ENCODE assay signal across 17 mouse cellular contexts in the genomic region with DNA sequence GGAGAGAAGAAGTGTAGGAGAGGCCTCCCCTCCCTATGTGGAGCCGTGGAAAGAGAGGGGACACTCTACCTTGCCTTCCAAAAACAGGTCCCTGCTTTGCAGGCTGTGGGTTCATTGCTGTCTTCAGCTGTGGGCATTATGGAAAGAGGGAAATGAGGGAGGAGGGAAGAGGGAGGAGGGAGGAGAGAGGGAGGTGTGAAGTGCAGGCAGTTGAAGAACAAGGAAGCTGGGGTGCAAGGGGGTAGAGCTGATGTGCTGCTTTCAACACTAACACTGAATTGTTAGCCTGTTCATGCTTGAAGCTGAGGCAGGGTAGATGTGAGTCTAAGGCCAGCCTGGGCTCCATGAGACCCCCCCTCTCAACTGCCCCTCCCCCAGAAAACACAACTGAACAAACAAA. TPM values are rescaled to one million over a fixed set of nuclear protein-coding genes. Genes with fewer than 3 reads are reported as not detected.
DNase-seq lines count a peak whose midpoint lies in the region; ATAC-seq lines count a peak whose summit lies in the region.
"Had no signal": no experiment of that assay in that cellular context is flagged by ENCODE, and none has a peak within 500 bp of the region (broad histone marks: within the 10 kb centered on the region; RNA-seq: fewer than 3 reads in every experiment).

No protein-coding gene starts in this region.

- ATAC-seq in forebrain, embryonic 11.5 days (replicated peaks; ENCODE audit: low FRiP score) = peak; percentile 23; the same call in 1 of the 2 replicates
- no peak for ATAC-seq in hindbrain, embryonic 13.5 days (ENCODE audit: low FRiP score)
- ATAC-seq in midbrain, embryonic 15.5 days (replicated peaks) = no peak; the same call in 1 of the 2 replicates

- H3K4me1 ChIP-seq in forebrain, embryonic 11.5 days (replicated peaks; ENCODE audit: control insufficient read depth, insufficient read depth, low read length) = peaks cover 8% of the 10 kb centered on the region
- peaks cover 46% of the 10 kb centered on the region for H3K4me1 ChIP-seq in hindbrain, embryonic 13.5 days (replicated peaks)
- H3K4me1 ChIP-seq in midbrain, embryonic 15.5 days = peaks cover 35% of the 10 kb centered on the region

- H3K27ac ChIP-seq in forebrain, embryonic 11.5 days (ENCODE audit: low read depth, low read length) = peak overlapping the region; percentile 82
- H3K27ac ChIP-seq in hindbrain, embryonic 13.5 days = peak overlapping the region; percentile 98
- peak overlapping the region; percentile 98 for H3K27ac ChIP-seq in midbrain, embryonic 15.5 days
- H3K27ac ChIP-seq: heart, embryonic 15.5 days; kidney, postnatal 0 days; lung, embryonic 15.5 days had no signal

- no peaks in the 10 kb centered on the region for H3K36me3 ChIP-seq in forebrain, embryonic 11.5 days (ENCODE audit: control insufficient read depth, insufficient read depth, low read length)
- H3K36me3 ChIP-seq in hindbrain, embryonic 13.5 days = no peaks in the 10 kb centered on the region
- no peaks in the 10 kb centered on the region for H3K36me3 ChIP-seq in midbrain, embryonic 15.5 days (replicated peaks)
- H3K36me3 ChIP-seq: heart, embryonic 15.5 days; lung, embryonic 15.5 days had no signal

- H3K4me3 ChIP-seq in forebrain, embryonic 11.5 days (ENCODE audit: low read depth, low read length) = no peak overlapping the region
- no peak overlapping the region for H3K4me3 ChIP-seq in hindbrain, embryonic 13.5 days
- no peak overlapping the region for H3K4me3 ChIP-seq in midbrain, embryonic 15.5 days
- H3K4me3 ChIP-seq: heart, embryonic 15.5 days; lung, embryonic 15.5 days; myocyte had no signal

- no peaks in the 10 kb centered on the region for H3K27me3 ChIP-seq in forebrain, embryonic 11.5 days (ENCODE audit: control insufficient read depth, insufficient read depth, low read length)
- no peaks in the 10 kb centered on the region for H3K27me3 ChIP-seq in hindbrain, embryonic 13.5 days
- no peaks in the 10 kb centered on the region for H3K27me3 ChIP-seq in midbrain, embryonic 15.5 days (replicated peaks)
- H3K27me3 ChIP-seq: CH12.LX; heart, embryonic 15.5 days; lung, embryonic 15.5 days had no signal

- 67% methylated on average over 1 of the region's 1 CpGs for WGBS in forebrain, embryonic 11.5 days
- 100% methylated on average over 1 of the region's 1 CpGs for WGBS in hindbrain, embryonic 13.5 days
- WGBS in midbrain, embryonic 15.5 days = 80% methylated on average over 1 of the region's 1 CpGs

- no peak overlapping the region; the same call in 1 of the 2 replicates for H3K9ac ChIP-seq in forebrain, embryonic 11.5 days (ENCODE audit: low read length)
- H3K9ac ChIP-seq in hindbrain, embryonic 13.5 days = no peak overlapping the region
- no peak overlapping the region for H3K9ac ChIP-seq in midbrain, embryonic 15.5 days
- H3K9ac ChIP-seq: heart, embryonic 15.5 days; lung, embryonic 15.5 days had no signal

- no peaks in the 10 kb centered on the region for H3K9me3 ChIP-seq in forebrain, embryonic 11.5 days (ENCODE audit: control insufficient read depth, low read length)
- H3K9me3 ChIP-seq in hindbrain, embryonic 13.5 days = no peaks in the 10 kb centered on the region
- no peaks in the 10 kb centered on the region for H3K9me3 ChIP-seq in midbrain, embryonic 15.5 days
- H3K9me3 ChIP-seq: heart, embryonic 15.5 days; lung, embryonic 15.5 days had no signal

- peak; percentile 64 for DNase-seq in brain, adult 2 months (ENCODE audit: low read depth, low spot score)
- DNase-seq in forebrain, embryonic 11.5 days (ENCODE audit: low spot score) = no peak
- DNase-seq in cerebellum, adult 8-10 months = no peak
- no peak for DNase-seq in layer of hippocampus, adult 9-10 months (ENCODE audit: low spot score)
- DNase-seq in adrenal gland, adult 18-20 months (ENCODE audit: low spot score in 2 of 2) = no peak
- DNase-seq: adrenal gland, adult 8-10 months; embryo, embryonic 11 days; gastrocnemius, postnatal 14 days; liver; right cerebral cortex, adult 18-20 months had no signal

- no peak overlapping the region for H3K4me2 ChIP-seq in forebrain, embryonic 11.5 days (ENCODE audit: low read depth, low read length, severe bottlenecking)
- H3K4me2 ChIP-seq in hindbrain, embryonic 13.5 days = peak overlapping the region; percentile 47; the same call in 1 of the 2 replicates
- peak overlapping the region; percentile 46 for H3K4me2 ChIP-seq in midbrain, embryonic 15.5 days
- H3K4me2 ChIP-seq: heart, embryonic 15.5 days; lung, embryonic 15.5 days had no signal

RNA-seq across cellular contexts. Expression of a gene that starts 2.7 kb away (rescaled TPM):
- 0.36 and 0.51 TPM in 2 replicates for polyA plus RNA-seq in forebrain, embryonic 11.5 days (2014; fragmentation: Nextera tagmentation; extraction: Ambion mirVana)
- 0.41 and 1.0 TPM in 2 replicates for polyA plus RNA-seq in hindbrain, embryonic 13.5 days (2015; fragmentation: Nextera tagmentation; extraction: Ambion mirVana)
- 0.65 and 0.91 TPM in 2 replicates for polyA plus RNA-seq in midbrain, embryonic 15.5 days (2015; fragmentation: Nextera tagmentation; extraction: Ambion mirVana)
- total RNA-seq in adrenal gland, adult 18-20 months (2021) = under 1 TPM; 0.26 to 0.27 TPM
- polyA plus RNA-seq: heart, embryonic 15.5 days; kidney, postnatal 0 days; lung, embryonic 15.5 days had no signal

RNA-seq across cellular contexts. Expression of a gene that starts 25.3 kb away (rescaled TPM):
- polyA plus RNA-seq in forebrain, embryonic 11.5 days (2014; fragmentation: Nextera tagmentation; extraction: Ambion mirVana) = 7.1 and 8.4 TPM in 2 replicates
- 9.2 and 10.2 TPM in 2 replicates for polyA plus RNA-seq in hindbrain, embryonic 13.5 days (2015; fragmentation: Nextera tagmentation; extraction: Ambion mirVana)
- 5.8 and 7.8 TPM in 2 replicates for polyA plus RNA-seq in midbrain, embryonic 15.5 days (2015; fragmentation: Nextera tagmentation; extraction: Ambion mirVana)
- total RNA-seq in adrenal gland, adult 18-20 months (2021) = 10 to 100 TPM; 43.1 to 57.0 TPM
